Mouse (Mus musculus): ENCODE data around the gene Epas1. TPM values are rescaled to one million over a fixed set of nuclear protein-coding genes. Genes with fewer than 3 reads are reported as not detected.

The Epas1 gene
- polyA plus RNA-seq, 1 experiment from 2014 or later = 5.6 TPM

DNA sequence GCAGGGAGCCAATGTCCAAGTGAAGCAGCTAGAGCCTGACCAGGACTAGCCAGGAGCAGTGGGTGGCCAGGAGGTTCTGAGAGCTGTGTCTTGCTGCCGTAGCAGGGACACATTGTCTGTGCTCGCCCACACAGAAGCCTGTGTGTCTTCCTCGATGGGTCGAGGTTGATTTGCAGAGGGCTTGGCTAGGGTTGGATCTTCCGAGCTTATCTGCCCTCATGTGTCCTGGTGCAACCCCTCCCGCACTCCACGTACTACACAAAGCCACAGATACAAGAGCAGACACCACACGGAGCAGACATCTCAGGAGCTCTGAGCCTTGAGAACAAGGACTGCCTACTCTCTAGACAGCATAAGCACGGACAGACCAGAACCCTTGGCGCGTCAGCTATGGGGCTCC lies 45.5 kb downstream of the Epas1 start:
- no peaks in the 10 kb centered on the region for H3K9me3 ChIP-seq
- no peak overlapping the region for H3K4me2 ChIP-seq
- 82% methylated on average over 11 of the region's 11 CpGs for WGBS
- no peak overlapping the region for H3K27ac ChIP-seq
- H3K4me3 ChIP-seq = no peak overlapping the region
- H3K9ac ChIP-seq = no peak overlapping the region
- no peaks in the 10 kb centered on the region for H3K27me3 ChIP-seq
- H3K4me1 ChIP-seq = peaks cover 31% of the 10 kb centered on the region
- no peaks in the 10 kb centered on the region for H3K36me3 ChIP-seq
- no peak for ATAC-seq (ENCODE audit: insufficient number of reproducible peaks, low FRiP score, low TSS enrichment, low read depth)

GRCm38 (mm10) chr17:86800535-86800934 lies 47.0 kb downstream of the Epas1 start:
- ATAC-seq (ENCODE audit: insufficient number of reproducible peaks, low FRiP score, low TSS enrichment, low read depth) = no peak

DNA sequence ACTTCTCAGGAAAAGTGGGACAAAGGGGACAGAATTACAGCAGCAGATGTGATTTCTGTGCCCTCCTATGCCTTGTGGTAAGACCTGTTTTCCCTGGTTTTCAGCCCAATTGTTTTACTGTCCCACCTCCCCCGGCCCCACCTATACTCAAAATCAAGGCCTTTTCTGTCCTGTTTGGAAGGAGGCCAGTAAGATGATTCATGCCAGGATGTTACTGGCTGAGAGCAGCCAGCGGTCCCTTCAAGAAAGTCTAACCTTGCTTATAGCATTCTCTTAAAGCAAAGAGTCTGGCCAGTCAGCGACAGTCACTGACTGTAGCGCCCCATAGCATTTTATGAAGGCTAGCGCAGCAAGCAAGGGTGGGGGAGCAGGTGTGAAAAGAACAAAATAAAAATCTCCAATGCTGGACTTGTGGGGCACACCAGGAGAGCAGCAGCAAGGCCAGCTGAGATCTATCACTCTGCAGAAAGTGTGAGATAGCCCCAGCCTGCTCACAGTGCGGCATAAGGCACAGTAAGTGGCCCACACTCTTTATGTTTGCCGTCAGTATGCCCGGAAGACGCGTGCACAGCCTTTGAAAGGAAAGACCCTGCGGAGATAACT lies 47.8 kb downstream of the Epas1 start:
- Histone ChIP-seq H3K9ac (no peak overlapping the region), H3K4me3 (no peak overlapping the region), H3K36me3 (no peaks in the 10 kb centered on the region), H3K27ac (peak overlapping the region; percentile 75), H3K4me1 (peaks cover 31% of the 10 kb centered on the region), H3K4me2 (no peak overlapping the region), H3K9me3 (no peaks in the 10 kb centered on the region), H3K27me3 (no peaks in the 10 kb centered on the region)
- no peak for ATAC-seq (ENCODE audit: insufficient number of reproducible peaks, low FRiP score, low TSS enrichment, low read depth)
- WGBS = 64% methylated on average over 11 of the region's 11 CpGs

More at GRCm38 (mm10) chr17:86800535-86800934, 47.0 kb downstream of the Epas1 start:
- WGBS = 60% methylated on average over 12 of the region's 12 CpGs
- Histone ChIP-seq H3K9ac (no peak overlapping the region), H3K36me3 (no peaks in the 10 kb centered on the region), H3K27me3 (no peaks in the 10 kb centered on the region), H3K4me1 (peaks cover 31% of the 10 kb centered on the region), H3K27ac (peak overlapping the region; percentile 75), H3K4me2 (no peak overlapping the region), H3K9me3 (no peaks in the 10 kb centered on the region), H3K4me3 (no peak overlapping the region)

DNA sequence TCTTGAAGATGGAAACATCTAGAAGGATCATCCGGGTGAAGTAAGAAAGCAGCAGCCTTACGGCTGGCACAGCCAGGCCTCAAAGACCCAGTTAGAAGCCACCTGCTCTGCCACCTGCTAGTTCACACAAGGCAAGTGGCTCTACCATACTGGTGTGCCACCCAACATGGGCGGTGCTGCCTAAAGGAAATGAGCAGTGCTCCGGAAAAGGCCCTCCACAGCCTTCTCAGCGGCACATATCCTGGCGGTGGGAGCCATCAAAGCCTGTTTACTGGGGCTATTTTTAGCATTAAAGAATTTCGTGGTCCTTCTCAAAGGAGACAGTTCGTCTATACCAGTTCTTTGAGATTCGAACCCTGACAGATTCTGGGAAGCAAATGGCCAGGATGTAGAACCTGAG lies 48.4 kb downstream of the Epas1 start:
- Histone ChIP-seq H3K9me3 (no peaks in the 10 kb centered on the region), H3K4me1 (peaks cover 31% of the 10 kb centered on the region), H3K27ac (peak overlapping the region; percentile 57), H3K36me3 (no peaks in the 10 kb centered on the region), H3K9ac (no peak overlapping the region), H3K4me2 (no peak overlapping the region), H3K4me3 (no peak overlapping the region), H3K27me3 (no peaks in the 10 kb centered on the region)
- no peak for ATAC-seq (ENCODE audit: insufficient number of reproducible peaks, low FRiP score, low TSS enrichment, low read depth)
- 52% methylated on average over 9 of the region's 9 CpGs for WGBS

DNA sequence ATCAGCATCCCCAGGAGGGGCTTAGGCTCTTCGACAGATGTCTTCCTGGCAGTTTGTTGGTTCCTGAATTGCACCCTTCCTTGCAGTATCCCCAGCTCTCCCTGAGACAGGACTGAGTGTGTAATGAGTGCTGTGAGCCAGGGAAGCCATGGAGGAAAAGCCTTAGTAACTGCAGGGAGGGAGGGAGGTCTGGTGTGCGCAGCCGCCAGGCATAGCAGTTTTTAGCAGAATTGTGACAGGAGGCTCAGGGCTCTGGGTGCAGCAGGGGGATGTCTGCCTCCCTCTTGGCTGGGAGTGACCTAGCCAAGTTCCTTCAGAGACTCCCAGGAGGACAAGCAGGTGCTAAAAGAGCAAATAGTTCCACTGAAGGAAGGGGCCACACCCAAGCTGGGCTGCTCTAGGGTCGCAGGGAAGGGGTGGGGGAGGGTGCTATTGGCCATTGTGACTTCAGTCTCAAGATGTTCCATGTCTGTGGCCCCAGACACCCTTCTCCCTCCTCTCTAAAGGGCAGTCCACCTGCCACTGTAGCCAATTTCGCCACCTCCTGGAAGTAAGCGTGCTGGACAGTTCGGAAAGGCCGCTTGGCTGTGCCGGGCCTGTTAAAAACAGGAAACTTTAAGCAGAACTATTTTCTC lies 49.0 kb downstream of the Epas1 start:
- Histone ChIP-seq H3K27me3 (no peaks in the 10 kb centered on the region), H3K36me3 (no peaks in the 10 kb centered on the region), H3K27ac (0 out of 2 replicates have a peak overlapping the region, but pooled peaks have one; percentile 1), H3K9ac (no peak overlapping the region), H3K4me3 (no peak overlapping the region), H3K4me2 (no peak overlapping the region), H3K9me3 (no peaks in the 10 kb centered on the region), H3K4me1 (peaks cover 31% of the 10 kb centered on the region)
- WGBS = 57% methylated on average over 9 of the region's 9 CpGs
- no peak for ATAC-seq (ENCODE audit: insufficient number of reproducible peaks, low FRiP score, low TSS enrichment, low read depth)

DNA sequence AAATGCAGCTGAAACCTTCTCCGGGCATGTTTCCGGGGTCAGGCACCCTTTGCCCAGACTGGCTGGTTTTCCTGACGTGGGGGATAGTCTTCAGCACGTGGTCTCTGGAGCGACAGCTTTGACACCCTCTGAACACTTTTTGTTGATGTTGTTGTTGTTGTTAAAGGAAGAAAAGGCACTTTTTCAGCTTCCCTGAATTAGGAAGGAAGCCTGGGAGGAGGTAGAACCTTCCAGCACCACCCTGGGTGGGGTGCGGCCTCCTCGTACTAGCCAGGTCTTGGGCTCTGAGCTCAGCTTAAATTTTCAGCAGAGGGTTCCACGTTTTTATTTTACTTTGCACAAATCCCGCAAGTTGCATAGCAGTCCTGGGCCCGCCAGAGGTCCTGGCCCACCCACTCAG lies 49.6 kb downstream of the Epas1 start:
- Histone ChIP-seq H3K4me3 (no peak overlapping the region), H3K4me2 (no peak overlapping the region), H3K36me3 (no peaks in the 10 kb centered on the region), H3K27me3 (no peaks in the 10 kb centered on the region), H3K9ac (no peak overlapping the region), H3K9me3 (no peaks in the 10 kb centered on the region), H3K4me1 (peaks cover 31% of the 10 kb centered on the region), H3K27ac (no peak overlapping the region)
- 82% methylated on average over 10 of the region's 10 CpGs for WGBS
- no peak for ATAC-seq (ENCODE audit: insufficient number of reproducible peaks, low FRiP score, low TSS enrichment, low read depth)

GRCm38 (mm10) chr17:86803653-86804052 lies 50.2 kb downstream of the Epas1 start:
- no peaks in the 10 kb centered on the region for H3K9me3 ChIP-seq
- no peaks in the 10 kb centered on the region for H3K27me3 ChIP-seq
- 86% methylated on average over 5 of the region's 5 CpGs for WGBS
- H3K9ac ChIP-seq = no peak overlapping the region
- no peaks in the 10 kb centered on the region for H3K36me3 ChIP-seq
- no peak overlapping the region for H3K4me2 ChIP-seq
- H3K27ac ChIP-seq = no peak overlapping the region
- no peak overlapping the region for H3K4me3 ChIP-seq
- no peak for ATAC-seq (ENCODE audit: insufficient number of reproducible peaks, low FRiP score, low TSS enrichment, low read depth)
- peaks cover 26% of the 10 kb centered on the region for H3K4me1 ChIP-seq

DNA sequence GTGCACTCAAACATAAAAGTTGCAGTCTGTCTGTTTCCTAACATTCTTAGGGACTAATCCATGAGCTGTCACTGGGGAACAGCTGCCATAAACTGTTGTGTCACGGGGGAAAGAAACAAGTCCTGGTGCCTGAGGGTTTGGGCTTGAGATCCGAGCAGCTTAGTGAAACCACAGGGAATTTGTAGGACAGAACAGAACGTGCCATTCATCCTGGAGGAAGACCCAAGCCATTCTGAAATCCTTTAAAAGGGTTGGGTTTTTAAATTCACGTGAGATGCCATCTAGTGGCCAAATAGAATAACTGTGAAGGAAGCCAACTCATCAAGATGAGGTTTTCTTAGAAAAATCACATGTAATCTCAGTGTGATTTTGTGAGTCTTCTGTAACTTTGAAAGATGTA lies 58.5 kb downstream of the Epas1 start:
- ATAC-seq (ENCODE audit: insufficient number of reproducible peaks, low FRiP score, low TSS enrichment, low read depth) = no peak
- no peak overlapping the region for H3K27ac ChIP-seq
- H3K9me3 ChIP-seq = no peaks in the 10 kb centered on the region
- no peaks in the 10 kb centered on the region for H3K4me1 ChIP-seq
- H3K36me3 ChIP-seq = no peaks in the 10 kb centered on the region
- 3% methylated on average over 4 of the region's 4 CpGs for WGBS
- H3K9ac ChIP-seq = no peak overlapping the region
- no peak overlapping the region for H3K4me2 ChIP-seq
- H3K4me3 ChIP-seq = no peak overlapping the region
- H3K27me3 ChIP-seq = peaks cover 3% of the 10 kb centered on the region; the same call in 1 of the 2 replicates

- 0 out of 2 replicates have a peak, but pooled peaks cover 2% of the 10 kb centered on the region for H3K4me1 ChIP-seq
- no peaks in the 10 kb centered on the region for H3K9me3 ChIP-seq
- ATAC-seq (ENCODE audit: insufficient number of reproducible peaks, low FRiP score, low TSS enrichment, low read depth) = no peak
- H3K4me3 ChIP-seq = no peak overlapping the region
- H3K36me3 ChIP-seq = no peaks in the 10 kb centered on the region
- H3K9ac ChIP-seq = no peak overlapping the region
- no peak overlapping the region for H3K27ac ChIP-seq
- peaks cover 3% of the 10 kb centered on the region; the same call in 1 of the 2 replicates for H3K27me3 ChIP-seq
- WGBS = 34% methylated on average over 1 of the region's 1 CpGs
- no peak overlapping the region for H3K4me2 ChIP-seq
These were observed 60.8 kb downstream of the Epas1 start for GRCm38 (mm10) chr17:86814320-86814719.

- Histone ChIP-seq H3K4me2 (no peak overlapping the region), H3K27ac (no peak overlapping the region), H3K36me3 (no peaks in the 10 kb centered on the region), H3K27me3 (peaks cover under 1% of the 10 kb centered on the region; the same call in 1 of the 2 replicates), H3K9ac (no peak overlapping the region), H3K4me3 (no peak overlapping the region), H3K4me1 (0 out of 2 replicates have a peak, but pooled peaks cover 2% of the 10 kb centered on the region), H3K9me3 (no peaks in the 10 kb centered on the region)
- ATAC-seq (ENCODE audit: insufficient number of reproducible peaks, low FRiP score, low TSS enrichment, low read depth) = no peak
- WGBS = 66% methylated on average over 24 of the region's 24 CpGs
These were observed 61.7 kb downstream of the Epas1 start for GRCm38 (mm10) chr17:86815016-86815865.

GRCm38 (mm10) chr17:86822017-86822737 lies 68.7 kb downstream of the Epas1 start:
- no peak overlapping the region for H3K4me2 ChIP-seq
- WGBS = 89% methylated on average over 8 of the region's 8 CpGs
- H3K27ac ChIP-seq = no peak overlapping the region
- H3K9ac ChIP-seq = no peak overlapping the region
- no peak overlapping the region for H3K4me3 ChIP-seq
- H3K4me1 ChIP-seq = 0 out of 2 replicates have a peak, but pooled peaks cover 2% of the 10 kb centered on the region
- ATAC-seq (ENCODE audit: insufficient number of reproducible peaks, low FRiP score, low TSS enrichment, low read depth) = no peak
- H3K27me3 ChIP-seq = no peaks in the 10 kb centered on the region
- H3K36me3 ChIP-seq = no peaks in the 10 kb centered on the region
- no peaks in the 10 kb centered on the region for H3K9me3 ChIP-seq

All from limb, embryonic 15.5 days (tissue).